Mouse (Mus musculus) hindbrain, embryonic 12.5 days (tissue): ENCODE measurements around the gene Dock8. TPM values are rescaled to one million over a fixed set of nuclear protein-coding genes. Genes with fewer than 3 reads are reported as not detected.
A peak's percentile ranks its signal among the peaks of the same experiment; 100 is the strongest.

ENCODE experiments used
- ATAC-seq: fragments of 200-750 bp; cut with Nextera tagmentation; 2 replicates; pipeline ENCODE4 v1.8.0; 2017; ENCODE audit warnings: moderate TSS enrichment; ENCODE audit not compliant: low FRiP score
- H3K27ac ChIP-seq: fragments of 300-500 bp; sonication (generic); 2 replicates; pipeline ENCODE4 v1.5.1; 2016; ENCODE audit warnings: mild to moderate bottlenecking
- H3K27me3 ChIP-seq: fragments of 300-500 bp; sonication (generic); 2 replicates; pipeline ENCODE4 v1.6.1; 2016; ENCODE audit warnings: mild to moderate bottlenecking
- H3K36me3 ChIP-seq: fragments of 300-500 bp; sonication (generic); 2 replicates; pipeline ENCODE4 v1.6.1; 2016; ENCODE audit warnings: mild to moderate bottlenecking
- H3K4me1 ChIP-seq: fragments of 300-500 bp; sonication (generic); 2 replicates; pipeline ENCODE4 v1.6.1; 2016
- H3K4me2 ChIP-seq: fragments of 300-500 bp; sonication (generic); replicated peaks from 2 replicates; pipeline ENCODE4 v1.6.1; 2016; ENCODE audit warnings: mild to moderate bottlenecking
- H3K4me3 ChIP-seq: fragments of 300-500 bp; sonication (generic); 2 replicates; pipeline ENCODE4 v1.5.1; 2016; ENCODE audit warnings: mild to moderate bottlenecking
- H3K9ac ChIP-seq: fragments of 300-500 bp; sonication (generic); 2 replicates; pipeline ENCODE4 v1.6.1; 2016; ENCODE audit warnings: mild to moderate bottlenecking, moderate library complexity
- H3K9me3 ChIP-seq: fragments of 300-500 bp; sonication (generic); replicated peaks from 2 replicates; pipeline ENCODE4 v1.6.1; 2016; ENCODE audit warnings: mild to moderate bottlenecking
- WGBS: fragments of 180-500 bp; shearing (Covaris S2); methylation state at CpG from one replicate; pipeline ENCODE4 v1.1.7; 2016; 5-methylcytosine and 5-hydroxymethylcytosine counted together
- polyA plus RNA-seq: library from polyadenylated mRNA; unstranded; fragments of >200 nt; fragmentation: Nextera tagmentation; extraction: Ambion mirVana; gene quantifications from 2 replicates; pipeline ENCODE4 v1.2.1, GENCODE M21; 2016

Gene Dock8
- polyA plus RNA-seq, result 0.80 and 1.7 TPM in 2 replicates

DNA sequence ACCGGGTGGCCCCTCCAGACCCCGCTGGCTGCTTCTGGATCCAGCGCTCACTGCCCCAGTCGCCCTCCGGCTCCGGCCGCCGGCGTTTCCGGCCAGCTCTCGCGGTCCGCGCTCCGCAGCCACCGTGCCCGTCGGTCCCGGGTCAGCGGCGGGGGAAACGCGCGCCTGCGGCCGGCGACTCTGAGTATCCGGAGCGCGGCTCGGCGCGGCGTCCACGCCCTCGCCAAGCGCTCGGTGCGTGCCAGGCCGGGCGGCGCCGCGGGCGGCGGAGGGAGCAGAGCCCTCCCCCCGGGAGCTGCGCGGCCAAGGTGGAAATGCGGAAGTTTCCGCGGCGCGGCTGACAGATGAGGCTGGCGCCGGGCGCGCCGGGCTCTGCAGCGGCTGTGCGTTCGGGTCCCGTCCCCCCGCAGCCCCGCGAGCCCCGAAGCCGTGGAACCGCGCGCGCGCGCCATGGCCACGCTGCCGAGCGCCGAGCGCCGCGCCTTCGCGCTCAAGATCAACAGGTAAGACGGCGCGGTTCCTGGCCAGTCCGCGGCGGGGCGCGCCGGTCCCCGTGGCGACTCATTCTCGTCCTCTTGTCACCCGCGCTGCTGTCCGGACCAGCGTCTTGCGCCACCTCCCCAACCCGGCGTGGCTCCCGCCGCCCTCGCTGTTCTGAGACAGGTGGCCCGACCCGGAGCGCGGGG is at the start of gene Dock8:
Dock8 (plus strand) TSS at position 334 of the 686 bp plus-strand sequence.
- peak; percentile 46; the same call in 1 of the 2 replicates for ATAC-seq
- Histone ChIP-seq H3K4me3 (peak within 1 kb of the TSS; percentile 76), H3K27me3 (peaks cover 67% of the 10 kb centered on the region), H3K4me2 (peak within 1 kb of the TSS; percentile 98), H3K9ac (peak within 1 kb of the TSS; percentile 59), H3K9me3 (no peaks in the 10 kb centered on the region), H3K36me3 (no peaks in the 10 kb centered on the region), H3K4me1 (peaks cover 9% of the 10 kb centered on the region), H3K27ac (no peak within 1 kb of the TSS)
- under 1% methylated on average over 92 of the region's 109 CpGs for whole genome bisulfite sequencing

DNA sequence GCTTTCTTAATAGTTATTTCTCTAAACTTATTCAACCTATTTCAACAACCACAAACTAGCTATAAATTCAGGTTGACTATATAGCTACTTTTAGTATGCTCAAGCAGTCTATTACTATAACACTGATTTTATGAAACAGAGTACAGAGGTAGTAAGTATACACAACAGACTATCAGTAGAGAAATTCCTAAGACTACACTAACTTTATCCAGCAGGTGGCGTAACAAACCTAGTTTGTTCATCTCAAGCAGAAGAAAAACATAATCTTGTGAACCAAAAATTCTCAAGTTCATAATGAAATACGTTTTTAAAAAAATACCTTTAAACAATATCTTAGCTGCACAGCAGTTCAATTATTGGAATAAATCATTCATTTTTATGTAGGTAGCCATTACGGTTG is 40.8 kb upstream of the Dock8 start:
- Histone ChIP-seq H3K27me3 (no peaks in the 10 kb centered on the region), H3K9ac (no peak overlapping the region), H3K27ac (no peak overlapping the region), H3K36me3 (peaks cover 16% of the 10 kb centered on the region), H3K4me3 (no peak overlapping the region), H3K4me2 (no peak overlapping the region), H3K9me3 (no peaks in the 10 kb centered on the region), H3K4me1 (peaks cover 10% of the 10 kb centered on the region)
- WGBS, result 40% methylated on average over 3 of the region's 3 CpGs
- ATAC-seq, result no peak

DNA sequence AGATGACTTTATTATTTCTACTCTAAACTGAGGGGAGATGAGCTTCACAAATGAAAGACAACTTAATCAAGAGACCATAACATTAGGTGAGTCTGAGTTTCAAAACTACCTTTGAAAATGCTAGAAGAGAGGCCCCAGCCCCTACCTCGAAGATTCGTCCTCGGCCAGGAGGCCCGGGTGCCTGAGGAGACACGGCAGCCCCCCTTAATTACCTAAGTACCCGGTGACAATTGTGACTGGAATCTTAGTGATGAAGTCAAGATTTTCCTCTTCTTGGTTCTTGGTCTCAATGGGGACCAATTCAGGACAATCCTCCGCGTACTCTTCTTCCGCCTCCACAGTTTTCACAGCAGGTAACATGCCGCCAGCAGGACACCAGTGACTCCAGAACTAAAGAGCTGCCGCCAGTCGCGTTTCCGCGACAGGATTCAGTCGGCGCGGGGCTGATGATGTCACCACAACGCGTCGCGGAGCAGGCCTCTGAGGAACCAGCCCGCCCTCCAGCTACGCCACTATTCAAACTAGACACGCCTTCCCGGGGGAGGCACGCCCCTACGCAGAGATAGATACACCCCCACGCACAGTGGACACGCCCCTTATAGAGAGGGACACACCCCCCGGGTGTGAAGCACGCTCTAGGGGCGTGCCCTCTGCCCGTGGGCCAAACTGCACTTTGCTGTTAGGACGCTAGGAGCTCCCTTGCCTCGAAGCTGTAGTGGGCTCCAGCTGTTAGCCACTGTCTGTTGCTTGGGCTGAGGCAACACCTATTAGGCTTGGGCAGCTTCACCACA is 38.0 kb upstream of the Dock8 start, which contains the start of gene Cbwd1:
Cbwd1 (minus strand) TSS at position 439 of the 791 bp plus-strand sequence.
- ATAC-seq, result peak; percentile 100
- Histone ChIP-seq H3K27ac (no peak within 1 kb of the TSS), H3K27me3 (no peaks in the 10 kb centered on the region), H3K4me3 (peak within 1 kb of the TSS; percentile 58), H3K9me3 (no peaks in the 10 kb centered on the region), H3K36me3 (peaks cover under 1% of the 10 kb centered on the region; the same call in 1 of the 2 replicates), H3K4me1 (peaks cover 10% of the 10 kb centered on the region), H3K4me2 (peak within 1 kb of the TSS; percentile 57), H3K9ac (peak within 1 kb of the TSS; percentile 70)
- WGBS, result under 1% methylated on average over 36 of the region's 36 CpGs

DNA sequence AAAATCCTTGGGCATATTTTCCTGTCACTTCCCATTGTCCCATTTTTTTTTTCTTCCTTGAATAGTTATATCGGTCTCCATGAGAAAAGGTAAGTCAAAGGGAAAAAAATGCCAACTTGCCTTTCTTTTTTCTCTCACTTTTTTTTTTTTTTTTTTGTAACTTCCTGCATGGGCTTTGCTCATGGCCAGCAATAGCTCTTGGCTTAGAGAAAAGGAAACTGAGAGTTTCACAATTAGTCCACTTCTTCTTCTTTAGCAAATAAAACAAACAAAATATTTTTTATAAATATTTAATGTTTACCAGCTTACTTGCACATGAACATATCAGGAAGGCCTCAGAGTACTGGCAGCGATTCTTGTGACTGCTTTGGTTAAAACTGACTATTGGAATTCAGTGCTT is 33.1 kb upstream of the Dock8 start:
- H3K36me3 ChIP-seq, result no peaks in the 10 kb centered on the region
- no peak overlapping the region for H3K27ac ChIP-seq
- 85% methylated on average over 2 of the region's 2 CpGs for WGBS
- no peak overlapping the region for H3K4me2 ChIP-seq
- no peak overlapping the region for H3K4me3 ChIP-seq
- H3K4me1 ChIP-seq, result no peaks in the 10 kb centered on the region
- no peaks in the 10 kb centered on the region for H3K9me3 ChIP-seq
- H3K9ac ChIP-seq, result no peak overlapping the region
- H3K27me3 ChIP-seq, result no peaks in the 10 kb centered on the region
- no peak for ATAC-seq

DNA sequence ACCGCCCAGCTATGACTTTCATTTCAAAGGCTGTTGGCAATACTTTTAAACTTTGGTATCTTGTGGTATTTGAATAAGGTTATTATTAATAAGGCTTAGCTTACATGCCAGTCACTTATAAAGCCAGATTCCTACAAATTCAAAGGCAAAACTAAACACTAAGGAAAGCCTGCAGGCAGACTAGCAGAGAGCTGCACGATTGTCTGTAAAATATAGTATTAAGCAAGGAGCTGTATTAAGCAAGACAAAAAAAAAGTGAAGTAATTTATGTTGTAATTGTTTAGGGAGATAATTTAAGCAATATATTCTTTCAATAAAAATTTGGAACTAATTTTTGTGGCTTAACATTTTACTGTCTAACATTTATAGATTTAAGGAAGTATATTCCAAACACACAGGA is 32.4 kb upstream of the Dock8 start:
- WGBS, result 93% methylated on average over 2 of the region's 2 CpGs
- no peak for ATAC-seq
- H3K4me2 ChIP-seq, result no peak overlapping the region
- H3K4me1 ChIP-seq, result no peaks in the 10 kb centered on the region
- H3K9me3 ChIP-seq, result no peaks in the 10 kb centered on the region
- H3K9ac ChIP-seq, result no peak overlapping the region
- H3K27ac ChIP-seq, result no peak overlapping the region
- no peaks in the 10 kb centered on the region for H3K27me3 ChIP-seq
- no peaks in the 10 kb centered on the region for H3K36me3 ChIP-seq
- no peak overlapping the region for H3K4me3 ChIP-seq

DNA sequence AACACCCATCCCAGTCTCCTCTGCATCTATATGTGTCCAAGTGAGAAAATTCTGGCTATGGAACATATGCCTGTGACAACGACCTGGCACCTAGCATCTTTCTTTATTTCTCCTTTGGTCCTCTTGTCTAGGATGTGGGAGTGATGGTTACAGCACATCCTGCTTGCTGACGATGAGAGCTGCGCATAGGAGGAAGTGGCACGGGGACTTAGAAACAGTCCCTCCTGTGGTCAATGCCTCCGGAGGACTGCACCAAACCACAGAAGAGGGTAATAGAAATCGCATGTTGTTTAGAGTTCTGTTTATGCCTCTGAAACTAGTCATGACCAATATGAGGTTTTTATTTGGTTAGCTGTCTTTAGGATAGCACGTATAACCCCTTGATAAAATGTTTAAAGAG is 28.0 kb upstream of the Dock8 start:
- Histone ChIP-seq H3K27me3 (no peaks in the 10 kb centered on the region), H3K27ac (no peak overlapping the region), H3K4me3 (no peak overlapping the region), H3K9me3 (no peaks in the 10 kb centered on the region), H3K36me3 (no peaks in the 10 kb centered on the region), H3K9ac (no peak overlapping the region), H3K4me2 (no peak overlapping the region), H3K4me1 (no peaks in the 10 kb centered on the region)
- no peak for ATAC-seq
- 84% methylated on average over 7 of the region's 7 CpGs for WGBS

DNA sequence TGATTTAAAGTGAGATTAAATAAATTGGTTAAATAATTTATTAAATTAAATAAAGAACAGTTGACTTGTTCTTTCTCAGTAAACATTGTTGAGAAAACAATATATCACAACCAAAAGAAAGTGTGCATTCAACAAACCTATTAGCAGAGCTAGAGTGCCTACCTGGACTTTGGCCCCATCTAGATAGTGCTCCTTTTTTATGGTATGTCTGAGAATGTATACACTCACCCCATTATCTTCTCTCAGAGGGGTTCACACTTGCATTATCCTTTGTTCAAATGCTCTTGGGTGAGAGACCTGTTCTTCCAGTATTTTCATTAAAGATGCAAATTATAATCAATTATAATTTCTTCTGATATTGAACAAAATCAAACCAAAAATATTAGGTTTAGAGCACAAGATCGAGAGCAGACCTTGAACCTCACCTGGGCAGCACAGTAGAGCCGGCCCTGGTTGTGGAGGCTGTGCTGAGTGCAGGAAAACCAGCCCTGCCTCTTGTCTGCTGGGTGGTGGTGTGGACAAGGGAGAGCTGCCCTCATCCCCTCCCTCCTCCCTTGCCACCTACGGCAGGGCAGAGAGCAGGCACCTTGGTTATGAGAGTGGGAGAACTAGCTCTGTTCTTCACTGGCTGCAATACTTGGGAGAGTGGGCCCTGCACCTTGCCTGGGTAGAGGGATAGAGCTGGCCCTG is 26.5 kb upstream of the Dock8 start:
- H3K4me3 ChIP-seq, result no peak overlapping the region
- no peak for ATAC-seq
- H3K27me3 ChIP-seq, result no peaks in the 10 kb centered on the region
- WGBS, result 86% methylated on average over 3 of the region's 3 CpGs
- no peaks in the 10 kb centered on the region for H3K4me1 ChIP-seq
- no peaks in the 10 kb centered on the region for H3K36me3 ChIP-seq
- H3K9ac ChIP-seq, result no peak overlapping the region
- H3K27ac ChIP-seq, result no peak overlapping the region
- H3K4me2 ChIP-seq, result no peak overlapping the region
- no peaks in the 10 kb centered on the region for H3K9me3 ChIP-seq

DNA sequence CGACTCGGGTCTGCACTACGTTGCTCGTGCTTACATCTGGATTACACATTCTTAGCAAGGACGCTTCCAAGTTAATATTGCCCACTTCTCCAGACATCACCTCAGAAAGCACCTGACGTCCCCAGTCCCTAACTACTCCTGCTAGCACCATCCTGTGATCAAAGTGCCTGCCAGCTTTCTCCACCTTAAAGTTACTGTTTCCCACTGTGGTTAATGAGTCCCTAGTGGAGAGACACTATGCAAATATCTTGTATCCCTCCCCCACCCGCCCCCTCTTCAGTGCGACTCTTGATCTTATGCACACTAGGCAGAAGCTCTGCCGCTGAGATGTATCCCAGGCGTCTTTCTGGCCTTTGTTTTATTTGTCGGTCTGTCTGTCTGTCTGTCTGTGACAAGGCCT is 21.3 kb upstream of the Dock8 start:
- H3K4me1 ChIP-seq, result no peaks in the 10 kb centered on the region
- no peak overlapping the region for H3K27ac ChIP-seq
- 74% methylated on average over 11 of the region's 11 CpGs for WGBS
- no peaks in the 10 kb centered on the region for H3K9me3 ChIP-seq
- H3K4me3 ChIP-seq, result no peak overlapping the region
- H3K9ac ChIP-seq, result no peak overlapping the region
- no peaks in the 10 kb centered on the region for H3K27me3 ChIP-seq
- ATAC-seq, result no peak
- no peaks in the 10 kb centered on the region for H3K36me3 ChIP-seq
- H3K4me2 ChIP-seq, result no peak overlapping the region

DNA sequence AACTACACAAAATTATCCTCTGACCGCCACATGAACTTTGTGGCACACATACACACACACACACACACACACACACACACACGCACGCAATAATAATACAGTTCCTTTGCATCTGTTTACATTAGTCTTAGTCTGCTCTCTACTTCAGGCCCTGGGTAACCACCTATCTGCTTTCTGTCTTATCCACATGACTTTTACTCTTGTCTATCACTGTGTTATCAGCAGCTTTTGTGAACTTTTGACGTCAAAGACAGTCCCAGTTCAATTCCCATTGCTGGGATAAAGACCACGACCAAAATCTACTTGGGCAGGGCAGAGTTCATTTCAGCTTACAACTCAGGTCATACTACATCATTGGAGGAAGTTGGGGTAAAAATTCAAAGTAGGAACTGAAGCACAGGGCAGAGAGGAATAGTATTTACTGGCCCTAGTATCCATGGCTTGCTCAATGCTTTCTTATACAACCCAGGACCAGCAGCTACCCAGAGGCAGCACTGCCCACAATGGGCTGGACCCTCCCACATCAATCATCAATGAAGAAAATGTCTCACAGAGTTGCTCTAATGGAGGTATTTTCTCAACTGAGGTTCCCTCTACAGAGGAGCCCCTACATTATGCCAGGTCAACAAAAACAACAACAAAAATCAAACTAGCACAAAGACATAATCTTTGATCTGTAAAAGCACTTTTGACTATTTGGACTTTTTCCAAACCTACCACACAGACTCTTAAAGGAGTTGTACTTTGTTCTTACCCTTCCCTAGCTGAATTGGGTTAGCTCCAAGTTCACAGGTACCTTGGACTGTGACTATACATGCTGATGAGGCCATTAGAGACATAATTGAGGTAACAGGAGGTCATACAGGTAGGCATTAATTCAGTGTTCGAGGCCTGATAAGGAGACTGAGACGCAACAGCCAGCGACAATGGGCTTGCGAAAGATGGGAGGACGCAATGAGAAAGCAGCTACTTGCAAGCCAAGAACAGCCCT is 20.2 kb upstream of the Dock8 start:
- WGBS, result 89% methylated on average over 10 of the region's 10 CpGs
- ATAC-seq, result no peak
- Histone ChIP-seq H3K27ac (no peak overlapping the region), H3K4me3 (no peak overlapping the region), H3K9ac (no peak overlapping the region), H3K27me3 (no peaks in the 10 kb centered on the region), H3K4me1 (no peaks in the 10 kb centered on the region), H3K9me3 (no peaks in the 10 kb centered on the region), H3K4me2 (no peak overlapping the region), H3K36me3 (no peaks in the 10 kb centered on the region)

DNA sequence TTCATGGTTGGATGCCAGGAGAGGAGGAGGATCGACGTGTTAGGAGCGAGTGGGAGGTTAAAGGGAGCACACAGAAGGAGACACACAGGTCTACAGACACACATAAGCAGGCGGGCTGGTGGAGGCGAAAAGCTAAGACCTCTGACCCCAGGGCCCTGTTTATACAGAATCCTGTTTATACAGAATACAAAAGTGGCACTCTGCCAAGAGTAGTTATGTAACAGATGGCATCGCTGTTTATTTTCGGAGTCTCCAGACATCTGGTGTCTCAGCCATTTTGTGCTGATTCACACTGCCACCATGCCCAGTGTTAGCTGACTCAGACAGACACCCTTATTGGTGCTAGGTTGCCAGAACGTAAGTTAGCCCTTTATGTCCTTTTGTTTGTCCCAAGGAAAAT is 18.0 kb upstream of the Dock8 start:
- H3K4me3 ChIP-seq, result no peak overlapping the region
- no peaks in the 10 kb centered on the region for H3K9me3 ChIP-seq
- no peaks in the 10 kb centered on the region for H3K27me3 ChIP-seq
- ATAC-seq, result peak; percentile 58; the same call in 1 of the 2 replicates
- WGBS, result 55% methylated on average over 8 of the region's 8 CpGs
- H3K36me3 ChIP-seq, result no peaks in the 10 kb centered on the region
- no peak overlapping the region for H3K27ac ChIP-seq
- no peak overlapping the region for H3K9ac ChIP-seq
- H3K4me2 ChIP-seq, result no peak overlapping the region
- H3K4me1 ChIP-seq, result no peaks in the 10 kb centered on the region

DNA sequence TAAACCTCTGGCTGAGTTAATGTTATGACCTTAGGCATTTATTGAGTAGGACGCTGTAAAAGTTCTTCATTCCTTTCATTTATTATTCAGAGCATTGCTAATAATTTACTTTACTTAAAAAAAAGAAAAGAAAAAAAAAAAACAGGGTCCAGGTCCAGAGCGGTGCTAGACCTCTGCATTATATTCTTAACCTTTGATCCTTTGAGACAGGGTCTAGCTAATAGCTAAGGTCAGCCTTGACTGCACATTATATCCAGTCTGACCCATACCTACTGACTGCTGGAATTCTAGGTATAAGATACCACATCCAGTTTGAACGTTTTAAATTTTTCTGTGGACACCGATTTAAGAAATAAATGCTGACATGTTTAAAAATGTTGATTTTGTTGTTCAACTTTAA is 16.3 kb upstream of the Dock8 start:
- ATAC-seq, result no peak
- Histone ChIP-seq H3K4me1 (no peaks in the 10 kb centered on the region), H3K4me2 (no peak overlapping the region), H3K36me3 (no peaks in the 10 kb centered on the region), H3K4me3 (no peak overlapping the region), H3K27me3 (no peaks in the 10 kb centered on the region), H3K9ac (no peak overlapping the region), H3K27ac (no peak overlapping the region), H3K9me3 (no peaks in the 10 kb centered on the region)
- 83% methylated on average over 4 of the region's 4 CpGs for WGBS
